In genomic region chr3:104438777-104439176, GRCm38 (mm10) we compare ENCODE assay signal across 16 mouse cellular contexts.
DNase-seq lines count a peak whose midpoint lies in the region; ATAC-seq lines count a peak whose summit lies in the region.
"Had no signal": no experiment of that assay in that cellular context is flagged by ENCODE, and none has a peak within 500 bp of the region (broad histone marks: within the 10 kb centered on the region; RNA-seq: fewer than 3 reads in every experiment).

No protein-coding gene starts in this region.

- no peaks in the 10 kb centered on the region for H3K9me3 ChIP-seq in embryonic facial prominence, embryonic 14.5 days (ENCODE audit: control insufficient read depth, low read length)
- H3K9me3 ChIP-seq in embryonic facial prominence, embryonic 10.5 days: no peaks in the 10 kb centered on the region
- H3K9me3 ChIP-seq in kidney, embryonic 14.5 days (ENCODE audit: control insufficient read depth, low read length): no peaks in the 10 kb centered on the region
- H3K9me3 ChIP-seq in midbrain, embryonic 11.5 days (ENCODE audit: control insufficient read depth, low read length): no peaks in the 10 kb centered on the region
- no peaks in the 10 kb centered on the region for H3K9me3 ChIP-seq in midbrain, embryonic 13.5 days
- H3K9me3 ChIP-seq: forebrain, embryonic 12.5 days; heart, embryonic 12.5 days; hindbrain, embryonic 15.5 days had no signal

- H3K4me2 ChIP-seq in embryonic facial prominence, embryonic 14.5 days (ENCODE audit: low read depth, low read length): no peak overlapping the region
- H3K4me2 ChIP-seq in kidney, embryonic 14.5 days (replicated peaks; ENCODE audit: low read depth, low read length): no peak overlapping the region
- no peak overlapping the region for H3K4me2 ChIP-seq in midbrain, embryonic 11.5 days
- H3K4me2 ChIP-seq in midbrain, embryonic 13.5 days (replicated peaks): no peak overlapping the region
- H3K4me2 ChIP-seq: forebrain, embryonic 12.5 days; heart, embryonic 12.5 days; hindbrain, embryonic 15.5 days had no signal

- no peak overlapping the region for H3K4me3 ChIP-seq in embryonic facial prominence, embryonic 14.5 days (ENCODE audit: low read depth, low read length)
- H3K4me3 ChIP-seq in embryonic facial prominence, embryonic 10.5 days: no peak overlapping the region
- H3K4me3 ChIP-seq in kidney, embryonic 14.5 days (ENCODE audit: low read length): no peak overlapping the region
- H3K4me3 ChIP-seq in midbrain, embryonic 11.5 days (ENCODE audit: low read depth, low read length): no peak overlapping the region
- no peak overlapping the region for H3K4me3 ChIP-seq in midbrain, embryonic 13.5 days (replicated peaks)
- H3K4me3 ChIP-seq: forebrain, embryonic 12.5 days; heart, embryonic 12.5 days; hindbrain, embryonic 15.5 days had no signal

- H3K4me1 ChIP-seq in embryonic facial prominence, embryonic 14.5 days (ENCODE audit: control insufficient read depth, insufficient read depth, low read length): peaks cover 8% of the 10 kb centered on the region
- peaks cover 28% of the 10 kb centered on the region for H3K4me1 ChIP-seq in embryonic facial prominence, embryonic 10.5 days
- 0 out of 2 replicates have a peak, but pooled peaks cover 9% of the 10 kb centered on the region for H3K4me1 ChIP-seq in kidney, embryonic 14.5 days (ENCODE audit: control insufficient read depth, insufficient read depth, low read length)
- H3K4me1 ChIP-seq in midbrain, embryonic 11.5 days (ENCODE audit: control insufficient read depth, insufficient read depth, low read length): peaks cover under 1% of the 10 kb centered on the region; the same call in 1 of the 2 replicates
- peaks cover 12% of the 10 kb centered on the region; the same call in 1 of the 2 replicates for H3K4me1 ChIP-seq in midbrain, embryonic 13.5 days (replicated peaks)

- 91% methylated on average over 1 of the region's 1 CpGs for WGBS in embryonic facial prominence, embryonic 14.5 days
- 91% methylated on average over 1 of the region's 1 CpGs for WGBS in embryonic facial prominence, embryonic 10.5 days
- 67% methylated on average over 1 of the region's 1 CpGs for WGBS in kidney, embryonic 14.5 days
- WGBS in midbrain, embryonic 11.5 days: 85% methylated on average over 1 of the region's 1 CpGs
- 92% methylated on average over 1 of the region's 1 CpGs for WGBS in midbrain, embryonic 13.5 days

- H3K36me3 ChIP-seq in embryonic facial prominence, embryonic 14.5 days (ENCODE audit: control insufficient read depth, insufficient read depth, low read length): no peaks in the 10 kb centered on the region
- H3K36me3 ChIP-seq in embryonic facial prominence, embryonic 10.5 days (replicated peaks): no peaks in the 10 kb centered on the region
- no peaks in the 10 kb centered on the region for H3K36me3 ChIP-seq in kidney, embryonic 14.5 days (ENCODE audit: control insufficient read depth, insufficient read depth, low read length)
- no peaks in the 10 kb centered on the region for H3K36me3 ChIP-seq in midbrain, embryonic 11.5 days (ENCODE audit: control insufficient read depth, insufficient read depth, low read length)
- H3K36me3 ChIP-seq in midbrain, embryonic 13.5 days: no peaks in the 10 kb centered on the region
- H3K36me3 ChIP-seq: forebrain, embryonic 12.5 days; heart, embryonic 12.5 days; hindbrain, embryonic 15.5 days had no signal

- H3K27ac ChIP-seq in embryonic facial prominence, embryonic 14.5 days (replicated peaks; ENCODE audit: low read depth, low read length): no peak overlapping the region
- no peak overlapping the region for H3K27ac ChIP-seq in embryonic facial prominence, embryonic 10.5 days (replicated peaks)
- H3K27ac ChIP-seq in kidney, embryonic 14.5 days (ENCODE audit: low read depth, low read length): no peak overlapping the region
- no peak overlapping the region for H3K27ac ChIP-seq in midbrain, embryonic 11.5 days (ENCODE audit: low read depth, low read length)
- H3K27ac ChIP-seq in midbrain, embryonic 13.5 days: no peak overlapping the region
- H3K27ac ChIP-seq: forebrain, embryonic 12.5 days; hindbrain, embryonic 15.5 days had no signal

- peak; percentile 50 for DNase-seq in embryonic facial prominence, embryonic 14.5 days (ENCODE audit: low spot score)
- DNase-seq in embryonic facial prominence, embryonic 10.5 days (ENCODE audit: low spot score): no peak
- DNase-seq in kidney, adult 8-10 months: no peak
- DNase-seq in midbrain, embryonic 11.5 days (ENCODE audit: low spot score, missing footprints): peak; percentile 23
- DNase-seq in B cell, adult 2 months: no peak
- DNase-seq: adrenal gland, adult 2 months; adrenal gland, postnatal 36 days; cerebellum, adult 2 months; cerebellum, postnatal 10 days; forebrain, postnatal 0 days; gastrocnemius, postnatal 14 days had no signal

- H3K27me3 ChIP-seq in embryonic facial prominence, embryonic 14.5 days (replicated peaks; ENCODE audit: control insufficient read depth, insufficient read depth, low read length): no peaks in the 10 kb centered on the region
- H3K27me3 ChIP-seq in embryonic facial prominence, embryonic 10.5 days (replicated peaks; ENCODE audit: low read depth, poor library complexity, severe bottlenecking): no peaks in the 10 kb centered on the region
- H3K27me3 ChIP-seq in kidney, embryonic 14.5 days (ENCODE audit: control insufficient read depth, insufficient read depth, low read length): no peaks in the 10 kb centered on the region
- H3K27me3 ChIP-seq in midbrain, embryonic 11.5 days (ENCODE audit: control insufficient read depth, insufficient read depth, low read length): no peaks in the 10 kb centered on the region
- no peaks in the 10 kb centered on the region for H3K27me3 ChIP-seq in midbrain, embryonic 13.5 days
- H3K27me3 ChIP-seq: forebrain, embryonic 12.5 days; heart, embryonic 12.5 days; hindbrain, embryonic 15.5 days had no signal

- no peak for ATAC-seq in embryonic facial prominence, embryonic 14.5 days (ENCODE audit: low read depth)
- peak; percentile 6; the same call in 1 of the 2 replicates for ATAC-seq in kidney, embryonic 14.5 days (ENCODE audit: low FRiP score, low TSS enrichment)
- ATAC-seq in midbrain, embryonic 11.5 days (ENCODE audit: low FRiP score): no peak
- no peak for ATAC-seq in midbrain, embryonic 13.5 days
- ATAC-seq: forebrain, postnatal 0 days had no signal

- no peak overlapping the region for H3K9ac ChIP-seq in embryonic facial prominence, embryonic 14.5 days (ENCODE audit: low read depth, low read length)
- no peak overlapping the region for H3K9ac ChIP-seq in kidney, embryonic 14.5 days (ENCODE audit: low read depth, low read length)
- H3K9ac ChIP-seq in midbrain, embryonic 11.5 days (ENCODE audit: low read length): no peak overlapping the region
- H3K9ac ChIP-seq in midbrain, embryonic 13.5 days (replicated peaks): no peak overlapping the region
- H3K9ac ChIP-seq: forebrain, embryonic 12.5 days; forebrain, postnatal 0 days; heart, embryonic 12.5 days; hindbrain, embryonic 15.5 days had no signal

Comparison
In these comparisons a context has a peak if more than half of its experiments do, and no peak if none do; other contexts are left out.
1. DNase-seq: peak in embryonic facial prominence, embryonic 14.5 days (single experiment) and midbrain, embryonic 11.5 days (single experiment); none in embryonic facial prominence, embryonic 10.5 days (single experiment), kidney, adult 8-10 months (0 of 2) and B cell, adult 2 months (0 of 2).